Mouse (Mus musculus): ENCODE results near the gene Qsox1.

The Qsox1 gene

GRCm38 (mm10) chr1:155742411-155743363 lies 70.0 kb downstream of the Qsox1 start:
- DNase-seq = peak; percentile 25

DNA sequence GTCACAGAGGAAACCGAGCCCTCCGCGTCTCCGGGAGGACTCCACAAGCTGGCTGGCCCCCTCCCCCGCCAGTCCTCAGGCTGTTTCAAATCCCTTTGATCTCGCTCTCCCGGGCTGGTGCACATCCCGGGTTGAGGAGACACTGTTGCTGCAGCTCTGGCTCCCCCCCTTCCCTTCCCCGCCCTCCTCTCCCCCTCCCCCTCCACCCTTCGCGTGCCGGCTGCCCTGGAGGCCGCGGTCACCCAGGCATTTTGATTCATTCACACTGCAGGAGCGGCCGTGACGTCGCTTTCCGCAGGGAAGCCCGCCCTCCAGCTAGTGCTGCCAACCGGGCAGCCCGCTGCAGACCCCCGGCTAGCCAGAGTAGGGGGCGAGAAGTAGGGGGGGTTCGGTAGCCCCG lies 70.7 kb downstream of the Qsox1 start:
- DNase-seq = peak; percentile 42

GRCm38 (mm10) chr1:155741378-155741945 lies 71.2 kb downstream of the Qsox1 start:
- no peak for DNase-seq

- DNase-seq = peak; percentile 39
Observed at GRCm38 (mm10) chr1:155740622-155741377, 71.9 kb downstream of the Qsox1 start.

GRCm38 (mm10) chr1:155737809-155738383 lies 74.8 kb downstream of the Qsox1 start:
- DNase-seq = no peak

DNA sequence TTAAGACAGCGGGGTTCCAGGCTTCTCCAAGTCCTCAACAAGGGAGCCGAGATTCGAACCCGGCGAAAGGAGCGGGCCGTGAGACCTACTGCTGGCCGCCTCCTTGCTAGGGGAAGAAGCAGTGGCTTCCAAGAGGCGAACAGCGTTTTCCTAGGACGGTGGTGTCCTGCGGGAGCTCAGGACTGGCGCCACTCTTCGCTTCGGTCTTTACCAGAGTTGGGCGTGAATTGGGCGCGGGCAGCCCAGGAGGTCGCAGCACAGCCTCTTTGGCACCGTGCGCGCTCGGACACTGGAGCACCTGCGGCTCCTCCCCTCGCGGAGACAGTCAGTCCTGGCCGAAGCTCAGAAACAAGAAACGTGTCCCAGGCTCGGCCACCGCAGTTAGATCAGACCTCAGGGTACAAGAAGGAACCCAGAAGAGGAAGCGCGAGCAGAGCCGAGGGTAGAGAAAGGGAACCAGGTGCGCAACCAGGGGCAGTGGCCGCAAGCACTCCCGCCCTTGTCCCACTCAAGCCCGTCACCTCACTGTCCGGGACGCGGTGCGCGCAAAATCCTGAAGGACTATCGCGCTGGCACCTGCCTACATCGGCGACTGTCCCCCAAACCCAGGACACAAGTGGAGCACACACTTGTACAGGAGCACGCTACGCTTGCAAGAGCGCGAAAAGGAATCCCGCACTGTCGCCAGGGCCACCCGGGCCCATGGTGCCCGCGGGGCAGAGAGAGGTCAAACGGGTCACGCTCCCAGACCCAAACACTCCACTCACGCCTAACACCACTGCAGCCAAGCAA lies 75.5 kb downstream of the Qsox1 start:
- peak; percentile 15 for DNase-seq

GRCm38 (mm10) chr1:155736096-155736825 lies 76.4 kb downstream of the Qsox1 start:
- no peak for DNase-seq

DNA sequence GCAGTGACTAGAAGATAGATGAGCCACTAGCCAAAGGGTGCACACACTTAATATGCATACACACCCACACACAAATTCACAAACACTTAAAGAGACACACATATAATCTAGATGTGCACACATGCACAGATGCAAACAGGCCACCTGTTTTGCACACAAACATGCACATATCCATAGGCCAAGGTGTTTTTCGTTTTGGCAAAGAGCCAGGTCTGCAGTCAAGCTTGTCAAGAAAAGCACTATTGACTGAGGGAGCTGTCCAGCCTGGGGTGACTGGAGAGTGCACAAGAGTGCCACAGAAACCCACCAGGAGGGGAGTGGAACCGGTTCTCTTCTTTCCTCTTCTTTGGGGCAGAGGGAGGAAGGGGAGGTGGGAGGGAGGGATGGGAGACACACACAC lies 81.5 kb downstream of the Qsox1 start:
- DNase-seq = no peak

DNA sequence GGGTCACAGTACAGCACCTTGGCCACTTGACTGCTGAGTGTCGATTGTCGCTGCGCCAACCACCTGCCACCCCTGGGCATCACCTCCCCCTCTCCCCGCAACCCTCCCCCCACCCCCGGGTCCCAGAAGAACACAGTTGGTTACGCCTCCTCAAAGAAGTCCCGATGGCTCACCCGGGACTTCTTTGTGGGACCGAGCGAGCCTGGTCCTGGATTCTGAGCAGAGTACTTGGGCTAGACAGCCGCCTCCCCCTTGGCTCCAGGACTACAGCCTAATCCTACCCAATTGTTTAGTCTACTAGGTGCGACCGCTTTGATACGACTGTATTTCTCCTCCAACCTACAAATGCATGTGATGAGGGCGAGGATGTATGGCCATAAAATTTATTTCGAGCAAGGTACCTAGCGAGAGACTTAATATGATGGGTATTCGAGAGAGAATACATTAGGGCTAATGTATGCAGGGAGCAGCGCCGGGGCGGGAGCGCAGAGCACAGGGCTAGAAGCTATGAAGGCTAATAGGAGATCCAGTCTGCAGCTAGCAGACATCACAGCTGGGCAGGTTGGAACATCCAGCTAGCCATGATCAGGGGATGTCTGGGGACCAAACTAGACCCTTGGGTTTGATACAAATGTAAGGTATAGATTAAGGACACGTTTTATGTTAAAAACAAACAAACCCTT lies 83.4 kb downstream of the Qsox1 start:
- DNase-seq = no peak

DNA sequence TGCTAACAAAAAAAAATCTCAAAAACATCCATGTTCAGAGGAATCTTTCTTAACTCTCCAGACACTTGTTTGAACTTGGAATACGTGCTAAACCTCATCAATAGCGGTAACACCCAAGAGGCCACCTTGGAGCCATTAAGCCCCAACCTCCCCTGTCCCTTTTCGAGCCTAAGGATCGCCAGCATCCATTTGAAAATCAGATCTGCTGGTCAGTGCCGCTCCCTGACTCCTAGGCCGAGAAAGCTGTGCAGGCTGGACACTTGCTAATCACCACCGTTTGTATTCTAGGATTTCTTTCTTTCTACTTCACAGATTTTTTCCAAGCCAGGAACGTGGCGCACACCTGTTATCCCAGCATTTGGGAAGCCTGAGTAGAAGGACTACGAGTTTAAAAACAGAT lies 84.9 kb downstream of the Qsox1 start:
- DNase-seq = no peak

All from thymus, postnatal 4 days (tissue).